Mouse (Mus musculus) B cell, adult 2 months (primary cell): Measurements from ENCODE around the gene Adcy6.

Experiments
- DNase-seq, 2 experiments: peaks; one replicate each; pipeline ENCODE4 v3.0.0; 2022

Gene Adcy6

DNA sequence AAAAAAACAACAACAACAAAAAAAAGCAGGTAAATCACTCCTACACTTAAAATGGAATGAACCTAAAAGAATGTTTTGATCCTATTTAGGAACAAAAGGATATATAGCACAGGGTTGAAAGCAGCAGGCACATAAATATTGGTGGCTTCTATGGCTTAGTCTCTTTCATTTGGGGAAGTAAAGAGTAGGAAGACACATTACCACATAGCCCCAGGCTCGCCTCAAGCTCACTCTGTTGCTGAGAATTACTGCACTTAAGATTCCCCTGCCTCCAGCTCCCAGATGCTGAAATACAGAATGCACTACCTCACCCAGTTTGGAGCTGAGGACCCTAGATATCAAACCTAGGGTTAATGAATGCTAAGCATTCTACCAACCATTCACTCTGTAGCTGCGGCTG, 57.1 kb downstream of the Adcy6 start:
- no peak for DNase-seq

DNA sequence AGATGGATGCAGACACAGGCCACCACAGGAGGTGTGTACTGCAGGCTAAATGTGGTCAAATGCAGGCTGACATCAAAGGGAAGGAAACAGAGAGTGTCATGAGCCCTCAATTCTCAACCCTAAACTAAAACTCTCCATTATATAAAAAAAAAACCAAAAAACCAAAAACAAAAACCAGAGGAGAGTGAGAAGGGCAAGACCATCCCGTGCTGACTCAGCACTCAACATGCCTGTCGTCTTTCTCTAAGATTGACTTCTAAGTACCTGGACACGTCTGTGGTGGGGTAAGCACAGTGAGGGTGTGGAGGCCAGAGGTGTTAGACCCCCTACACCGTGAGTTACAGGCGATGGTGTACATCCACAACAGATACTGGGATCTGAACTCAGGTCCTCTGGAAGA, 63.0 kb downstream of the Adcy6 start:
- no peak for DNase-seq

DNA sequence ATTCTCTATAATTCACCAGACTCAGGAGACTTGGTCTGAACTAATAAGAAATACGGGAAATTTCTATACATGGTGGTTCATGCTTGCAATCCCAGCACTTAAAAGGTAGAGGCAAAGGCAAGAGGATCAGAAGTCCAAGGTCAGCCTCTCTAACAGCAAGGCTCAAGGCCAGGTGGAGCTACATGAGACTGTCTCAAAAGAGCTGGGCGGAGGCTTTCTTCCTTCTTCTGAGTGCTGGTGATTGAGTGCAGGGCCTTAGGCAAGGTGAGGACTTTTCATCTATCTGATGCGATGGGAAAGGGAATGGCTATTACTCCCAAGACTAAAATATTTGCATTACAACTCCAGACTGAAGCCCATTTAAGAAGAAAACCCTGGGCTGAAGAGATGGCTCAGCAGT, 64.7 kb downstream of the Adcy6 start:
- no peak for DNase-seq

DNA sequence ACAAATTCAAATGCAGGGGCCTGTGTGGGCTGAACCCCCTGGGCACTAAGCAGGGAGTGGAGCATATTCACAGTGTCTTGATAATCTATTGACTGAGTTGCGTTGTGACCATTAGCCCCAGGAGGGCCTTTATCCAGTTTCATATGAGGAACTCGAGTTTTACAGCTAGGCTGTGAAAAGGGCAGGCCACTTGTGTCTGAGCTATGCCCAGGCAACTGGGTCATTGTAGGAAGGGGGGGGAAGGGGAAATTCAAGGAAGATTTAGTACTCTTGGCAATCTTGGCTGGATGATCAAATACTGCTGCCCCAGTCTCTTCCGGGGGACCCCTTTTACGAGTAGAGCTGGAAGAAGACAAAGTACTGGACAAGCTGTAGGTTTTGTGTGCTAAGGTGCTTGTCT, 66.5 kb downstream of the Adcy6 start:
- no peak for DNase-seq

DNA sequence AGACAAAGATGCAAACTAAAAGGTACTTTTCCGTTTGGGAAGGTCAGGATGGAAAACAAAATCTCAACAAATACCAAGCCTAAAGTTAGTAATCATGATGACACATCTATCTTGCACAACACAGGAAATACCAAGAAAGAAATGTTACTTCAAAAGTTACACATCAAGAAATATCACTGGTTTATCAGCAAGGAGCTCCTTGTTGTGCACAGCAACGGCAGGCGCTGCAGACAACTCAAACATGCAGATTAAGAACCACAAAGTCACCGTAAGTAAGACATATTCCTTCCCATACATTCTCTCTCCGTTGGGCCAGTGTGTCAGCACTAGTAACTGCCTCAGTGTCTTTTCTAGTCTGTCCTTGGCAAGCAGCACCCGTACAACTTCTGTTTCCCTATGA, 68.8 kb downstream of the Adcy6 start:
- DNase-seq = no peak
